Mouse (Mus musculus) layer of hippocampus, adult 11-12 months (tissue): ENCODE results near the gene Awat1.
A peak's percentile ranks its signal among the peaks of the same experiment; 100 is the strongest.

Experiments
- DNase-seq: peaks from one replicate; pipeline ENCODE4 v3.0.0; 2022; ENCODE audit warnings: low spot score

Awat1 gene

GRCm38 (mm10) chrX:100571951-100572350 is at the start of gene Awat1:
Gene Awat1 (plus strand): TSS chrX:100572251.
- DNase-seq = no peak

GRCm38 (mm10) chrX:100524471-100524870 is 47.6 kb upstream of the Awat1 start, which contains the start of gene Dgat2l6:
Gene Dgat2l6 (plus strand): TSS chrX:100524838.
- no peak for DNase-seq

GRCm38 (mm10) chrX:100556026-100556425 is 16.0 kb upstream of the Awat1 start:
- DNase-seq = no peak

- no peak for DNase-seq
Measured at GRCm38 (mm10) chrX:100565696-100566095, 6.4 kb upstream of the Awat1 start.

- DNase-seq = no peak
Measured at GRCm38 (mm10) chrX:100594791-100595190, 22.7 kb downstream of the Awat1 start, which contains the start of gene P2ry4. Gene P2ry4 (minus strand): TSS chrX:100594869.

GRCm38 (mm10) chrX:100597439-100597838 is 25.4 kb downstream of the Awat1 start:
- peak; percentile 39 for DNase-seq

GRCm38 (mm10) chrX:100599755-100600154 is 27.7 kb downstream of the Awat1 start:
- peak; percentile 5 for DNase-seq

- no peak for DNase-seq
Measured at GRCm38 (mm10) chrX:100605314-100605713, 33.3 kb downstream of the Awat1 start, which contains the start of gene Arr3. Gene Arr3 (plus strand): TSS chrX:100605497.

GRCm38 (mm10) chrX:100618488-100618887 is 46.4 kb downstream of the Awat1 start:
- no peak for DNase-seq

- DNase-seq = no peak
Measured at GRCm38 (mm10) chrX:100621366-100621765, 49.3 kb downstream of the Awat1 start.

GRCm38 (mm10) chrX:100624242-100624641 is 52.2 kb downstream of the Awat1 start:
- no peak for DNase-seq

- DNase-seq = no peak
Measured at GRCm38 (mm10) chrX:100625146-100625545, 53.1 kb downstream of the Awat1 start.

- DNase-seq = no peak
Measured at GRCm38 (mm10) chrX:100625546-100625801, 53.4 kb downstream of the Awat1 start, which contains the start of gene Kif4. Gene Kif4 (plus strand): TSS chrX:100625737.

GRCm38 (mm10) chrX:100625802-100626793 is 54.0 kb downstream of the Awat1 start, which contains the start of gene Pdzd11:
Gene Pdzd11 (minus strand): TSS chrX:100626568.
- DNase-seq = peak; percentile 87
